Mouse (Mus musculus) gastrocnemius, adult 2 months (tissue): ENCODE data around the gene Barx1. TPM values are rescaled to one million over a fixed set of nuclear protein-coding genes. Genes with fewer than 3 reads are reported as not detected.

Experiments
- DNase-seq: peaks from one replicate; pipeline ENCODE4 v3.0.0; 2022
- H3K27ac ChIP-seq: fragments of 200-600 bp; 2 replicates; pipeline ENCODE4 v1.8.1; 2022; ENCODE audit warnings: mild to moderate bottlenecking
- H3K4me3 ChIP-seq: fragments of 200-600 bp; 2 replicates; pipeline ENCODE4 v1.8.1; 2022; ENCODE audit warnings: mild to moderate bottlenecking, moderate library complexity
- CTCF ChIP-seq: fragments of 200-600 bp; IDR thresholded peaks from 2 replicates; pipeline ENCODE4 v1.8.1; 2022; ENCODE audit warnings: antibody characterized with exemption, mild to moderate bottlenecking, moderate library complexity
- intact Hi-C: fragments of 180-260 bp; cut with DNase I; formaldehyde crosslinking; loops from one replicate; pipeline ENCODE4 v1.15.1; 2025
- total RNA-seq, 2 experiments: library from RNA; stranded (reverse); gene quantifications; 2 replicates each; pipeline ENCODE4 v1.2.3; 2021

The Barx1 gene
- total RNA-seq, 2 experiments from 2014 or later, result not detected

DNA sequence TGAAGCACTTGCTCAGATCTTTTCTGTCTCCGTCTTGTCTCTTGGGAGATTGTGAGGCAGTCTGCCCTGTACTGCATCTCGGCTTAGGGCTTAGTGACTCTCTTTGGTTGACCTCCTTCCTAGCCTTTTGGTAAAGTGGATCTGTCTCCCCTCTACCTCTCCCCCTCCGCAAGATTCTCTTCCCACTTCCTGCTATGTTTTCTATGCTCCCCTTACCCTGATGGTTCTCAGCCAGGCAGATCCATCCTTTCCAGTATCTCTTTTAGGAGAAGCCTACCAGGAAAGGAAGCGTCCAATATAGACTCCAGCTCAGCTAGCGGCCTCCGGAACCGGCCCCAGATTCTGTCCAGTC, 1.2 kb downstream of the Barx1 start:
- DNase-seq, result no peak
- intact Hi-C loops, result no loop called here
- Histone ChIP-seq H3K27ac (no peak overlapping the region), H3K4me3 (no peak overlapping the region)
- no peak for TF ChIP-seq CTCF

DNA sequence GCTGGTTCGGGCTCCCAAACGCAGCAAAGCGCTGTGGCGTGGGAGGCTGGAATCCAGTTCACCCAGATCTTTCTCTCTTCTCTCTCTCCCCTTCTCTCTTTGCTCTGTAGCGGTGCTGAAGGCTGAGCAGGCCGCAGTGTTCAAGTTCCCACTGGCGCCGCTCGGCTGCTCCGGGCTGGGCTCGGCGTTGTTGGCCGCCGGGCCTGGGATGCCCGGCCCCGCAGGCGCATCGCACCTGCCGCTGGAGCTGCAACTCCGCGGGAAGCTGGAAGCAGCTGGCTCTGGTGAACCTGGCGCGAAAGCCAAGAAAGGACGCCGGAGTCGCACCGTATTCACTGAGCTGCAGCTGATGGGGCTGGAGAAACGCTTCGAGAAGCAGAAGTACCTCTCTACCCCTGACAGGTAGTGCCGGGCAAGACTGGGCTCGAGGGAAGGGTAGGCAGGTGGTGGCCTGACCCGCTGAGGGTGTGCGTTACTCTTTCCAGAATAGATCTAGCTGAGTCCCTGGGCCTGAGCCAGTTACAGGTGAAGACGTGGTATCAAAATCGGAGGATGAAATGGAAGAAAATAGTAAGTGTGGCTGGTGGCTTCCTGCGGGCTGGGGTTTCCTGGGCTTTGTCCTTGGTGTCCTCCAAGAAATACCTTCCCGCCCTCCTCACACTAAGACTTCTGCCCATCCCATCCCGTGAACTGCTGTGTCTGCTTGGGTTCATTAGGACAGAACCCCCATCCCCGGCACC, 2.3 kb downstream of the Barx1 start:
- Histone ChIP-seq H3K27ac (no peak overlapping the region), H3K4me3 (no peak overlapping the region)
- no peak for DNase-seq
- intact Hi-C loops, result no loop called here
- TF ChIP-seq CTCF, result no peak

- intact Hi-C loops, result no loop called here
- H3K4me3 ChIP-seq, result peak overlapping the region; percentile 35
Observed at GRCm38 (mm10) chr13:48665656-48666597, 3.1 kb downstream of the Barx1 start.

GRCm38 (mm10) chr13:48667461-48667860, 4.7 kb downstream of the Barx1 start:
- intact Hi-C loops, result no loop called here
- H3K4me3 ChIP-seq, result no peak overlapping the region
- H3K27ac ChIP-seq, result no peak overlapping the region
- DNase-seq, result no peak
- no peak for TF ChIP-seq CTCF

More at GRCm38 (mm10) chr13:48665656-48666597, 3.1 kb downstream of the Barx1 start:
- H3K27ac ChIP-seq, result no peak overlapping the region
- no peak for DNase-seq
- TF ChIP-seq CTCF, result no peak

DNA sequence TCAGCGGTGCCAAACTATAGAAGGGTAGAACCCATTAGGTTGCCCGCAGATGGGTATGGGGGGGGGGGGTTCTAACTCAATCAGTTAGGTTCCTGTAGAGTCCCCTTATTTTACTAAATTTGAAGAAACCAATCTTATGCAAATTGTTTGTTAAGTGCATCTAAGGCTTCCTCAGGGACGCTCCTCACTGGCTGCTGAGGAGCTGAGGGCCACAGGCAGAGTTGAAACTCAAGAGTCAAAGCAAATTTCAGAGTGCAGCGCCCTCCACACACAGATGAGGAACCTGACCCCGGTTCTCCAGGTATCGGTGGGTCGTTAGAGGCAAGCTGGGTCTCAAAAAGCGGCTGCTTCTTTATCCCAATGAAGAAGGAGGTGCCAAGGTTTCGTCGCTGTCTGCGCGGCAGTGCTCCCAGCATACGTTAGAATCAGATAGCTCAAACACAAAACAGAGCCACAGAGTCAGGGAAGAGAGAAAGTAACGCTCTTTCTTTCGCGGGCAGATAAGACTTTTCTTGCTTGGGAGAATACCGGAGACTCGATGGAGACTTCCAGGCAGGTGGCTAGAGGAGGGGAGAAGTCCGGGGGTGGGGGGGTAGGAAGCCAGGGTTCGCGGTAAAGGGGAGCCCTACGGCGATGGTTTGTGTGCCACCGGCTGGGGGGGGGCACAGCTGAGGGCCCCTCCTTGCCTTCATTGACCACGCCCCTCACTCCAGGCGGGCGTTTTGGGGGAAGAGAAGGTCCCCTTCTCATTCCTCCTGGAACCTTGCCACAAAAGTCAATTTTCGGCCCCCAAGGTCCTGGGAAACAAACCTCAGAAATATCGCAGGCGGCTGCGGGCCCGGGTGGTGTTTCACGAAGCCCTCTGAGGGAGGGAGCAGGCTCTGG, 5.5 kb downstream of the Barx1 start:
- H3K27ac ChIP-seq, result no peak overlapping the region
- intact Hi-C loops, result no loop called here
- peak overlapping the region; percentile 63 for H3K4me3 ChIP-seq
- no peak for TF ChIP-seq CTCF
- DNase-seq, result no peak

- intact Hi-C loops, result no loop called here
- no peak for DNase-seq
- no peak for TF ChIP-seq CTCF
- peak overlapping the region; percentile 63 for H3K4me3 ChIP-seq
- H3K27ac ChIP-seq, result no peak overlapping the region
Observed at GRCm38 (mm10) chr13:48668976-48669534, 6.3 kb downstream of the Barx1 start.

GRCm38 (mm10) chr13:48672312-48672840, 9.6 kb downstream of the Barx1 start:
- TF ChIP-seq CTCF, result no peak
- Histone ChIP-seq H3K4me3 (peak overlapping the region; percentile 13; the same call in 1 of the 2 replicates), H3K27ac (no peak overlapping the region)
- no peak for DNase-seq
- intact Hi-C loops, result no loop called here

DNA sequence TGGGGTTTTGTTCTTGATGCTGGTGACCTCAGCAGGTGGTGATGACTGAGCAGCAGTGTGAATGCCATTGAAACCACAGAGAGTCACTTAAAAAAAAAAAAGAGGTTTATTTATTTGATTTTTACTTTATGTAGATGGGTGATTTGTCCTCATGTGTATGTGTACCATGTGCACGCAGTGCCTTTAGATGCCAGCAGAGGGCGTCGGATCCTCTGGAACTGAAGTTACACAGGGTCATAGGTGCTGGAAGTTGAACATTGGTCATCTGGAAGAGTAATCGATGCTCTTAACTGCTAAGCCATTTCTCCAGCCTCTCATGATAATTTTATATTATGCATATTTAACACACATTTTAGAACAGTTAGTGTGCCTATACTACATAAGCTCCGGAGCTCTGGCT, 11.8 kb downstream of the Barx1 start:
- DNase-seq, result no peak
- intact Hi-C loops, result no loop called here

DNA sequence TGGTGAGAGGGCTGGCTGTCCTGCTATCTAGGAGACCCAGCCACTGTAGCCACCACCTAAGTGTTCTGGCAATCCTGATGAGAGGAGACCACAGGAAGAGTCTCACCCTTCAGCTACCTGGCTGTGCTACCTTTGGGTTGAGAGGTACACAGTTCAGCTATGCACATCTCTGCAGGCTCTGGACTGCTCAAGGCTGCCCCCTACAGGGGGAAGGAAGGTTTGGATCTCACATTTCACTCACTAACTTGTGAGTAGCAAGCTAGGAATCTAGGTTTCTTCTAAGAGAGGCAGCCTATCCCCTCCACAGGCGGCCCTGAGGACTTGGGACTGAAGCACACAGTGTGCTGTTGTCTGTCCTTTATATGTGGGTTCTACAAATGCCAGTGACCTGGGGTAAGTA, 16.6 kb downstream of the Barx1 start:
- Histone ChIP-seq H3K4me3 (no peak overlapping the region), H3K27ac (no peak overlapping the region)
- TF ChIP-seq CTCF, result peak; percentile 63
- DNase-seq, result peak; percentile 44
- intact Hi-C loops, result no loop called here

More for the DNA sequence above, 11.8 kb downstream of the Barx1 start:
- H3K27ac ChIP-seq, result no peak overlapping the region
- H3K4me3 ChIP-seq, result no peak overlapping the region
- no peak; the same call in 1 of the 2 replicates for TF ChIP-seq CTCF

DNA sequence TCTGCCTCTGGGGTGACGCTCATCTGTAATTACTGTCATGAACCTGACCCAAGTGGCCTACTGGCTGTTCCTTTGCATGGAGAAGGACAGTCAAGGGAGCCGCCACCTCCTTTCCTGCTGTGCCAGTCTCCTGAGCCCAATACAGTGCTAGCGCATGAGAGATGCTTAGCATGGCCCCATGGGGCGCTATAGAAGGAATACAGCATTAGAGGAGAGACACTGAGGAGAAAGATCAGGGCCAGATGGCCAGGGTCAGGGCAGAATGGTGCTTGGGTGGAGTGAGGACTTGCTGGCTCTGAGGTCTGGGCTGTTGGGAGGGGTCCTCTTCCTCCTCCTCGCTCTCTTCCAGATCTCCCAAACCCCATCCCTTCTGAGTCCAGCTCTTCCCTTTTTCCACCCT, 23.9 kb downstream of the Barx1 start:
- no peak overlapping the region for H3K4me3 ChIP-seq
- intact Hi-C loops, result no loop called here
- TF ChIP-seq CTCF, result no peak
- no peak for DNase-seq
- H3K27ac ChIP-seq, result no peak overlapping the region

- Histone ChIP-seq H3K27ac (no peak overlapping the region), H3K4me3 (no peak overlapping the region)
- TF ChIP-seq CTCF, result no peak
- intact Hi-C loops, result no loop called here
- DNase-seq, result no peak
Observed at GRCm38 (mm10) chr13:48691991-48692390, 29.2 kb downstream of the Barx1 start.
